Mouse (Mus musculus): ENCODE measurements around the gene U90926.

U90926 gene

GRCm38 (mm10) chr5:92215308-92215707 is at the start of gene U90926:
TSS of gene U90926 (minus strand) at chr5:92215408.
- DNase-seq (ENCODE audit: low spot score): no peak

DNA sequence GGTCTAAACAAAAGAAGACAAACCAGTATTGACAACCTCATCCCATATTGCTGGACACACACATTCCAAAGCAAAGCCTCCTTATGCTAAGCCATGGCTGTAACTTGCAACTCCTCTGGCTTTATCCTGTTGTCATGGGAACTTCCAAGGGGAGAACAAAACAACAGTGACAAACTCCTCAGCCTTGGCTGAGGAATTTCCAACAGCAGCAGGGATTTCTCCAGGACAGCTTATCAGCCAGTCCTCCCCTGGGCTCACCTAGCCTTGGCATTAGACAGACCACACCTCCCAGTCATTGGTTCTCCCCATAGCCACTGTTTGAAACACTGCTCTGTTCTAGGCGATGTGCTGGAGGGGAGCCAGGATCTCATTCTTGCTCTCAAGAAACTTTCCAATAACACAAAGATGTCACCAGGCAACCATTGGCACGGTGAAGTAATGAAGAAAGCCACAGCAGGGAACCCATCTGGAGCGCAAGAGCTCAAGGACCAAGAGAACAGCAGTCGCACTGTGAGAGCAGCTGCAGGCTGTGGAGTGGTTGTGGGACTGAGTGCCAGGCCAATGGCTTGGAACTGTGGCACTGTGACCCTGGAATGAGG is 48.7 kb upstream of the U90926 start:
- DNase-seq (ENCODE audit: low spot score): peak; percentile 47

DNA sequence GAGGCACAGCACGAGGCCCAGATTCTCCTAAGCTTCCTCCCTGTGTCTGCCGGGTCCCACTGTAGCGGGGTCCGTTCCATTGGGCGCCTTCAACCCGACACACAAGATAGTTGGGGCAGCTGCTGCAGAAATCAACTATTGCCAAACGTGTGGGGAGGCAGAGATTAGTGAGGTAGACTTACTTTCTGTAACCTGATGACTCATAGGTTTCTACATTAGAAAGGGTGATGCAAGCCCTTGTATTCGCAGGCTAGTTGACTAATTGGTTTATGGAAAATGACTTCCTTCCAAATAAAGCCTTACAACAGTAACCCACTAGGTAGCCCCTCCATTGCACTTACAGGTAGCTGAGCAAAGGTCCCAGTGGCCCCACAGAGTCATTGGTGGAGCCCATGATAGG is 47.4 kb upstream of the U90926 start:
- no peak for DNase-seq (ENCODE audit: low spot score)

DNA sequence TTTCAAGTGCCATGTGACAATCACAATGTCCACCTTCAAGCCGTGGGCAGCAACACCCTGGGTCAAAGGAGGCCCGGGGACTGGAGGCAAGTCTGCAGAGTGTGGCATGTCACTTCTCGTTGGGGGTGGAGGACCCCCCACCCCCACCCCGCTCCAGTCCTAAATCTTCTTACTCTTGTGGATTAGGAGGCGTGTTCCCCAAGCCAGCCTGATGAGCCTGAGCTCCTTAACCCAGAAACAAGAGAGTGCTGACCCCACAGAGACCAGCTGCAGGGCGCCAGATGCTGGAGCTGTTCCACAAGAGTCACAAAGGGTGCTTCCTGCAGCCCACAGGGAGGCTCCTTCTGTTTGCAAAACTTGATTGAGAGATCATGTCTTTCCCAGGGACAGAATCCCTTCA is 41.0 kb upstream of the U90926 start, which contains the start of gene Ppef2:
Ppef2 (minus strand) TSS at position 61 of the 400 bp plus-strand sequence.
- DNase-seq (ENCODE audit: low spot score): peak; percentile 60

DNA sequence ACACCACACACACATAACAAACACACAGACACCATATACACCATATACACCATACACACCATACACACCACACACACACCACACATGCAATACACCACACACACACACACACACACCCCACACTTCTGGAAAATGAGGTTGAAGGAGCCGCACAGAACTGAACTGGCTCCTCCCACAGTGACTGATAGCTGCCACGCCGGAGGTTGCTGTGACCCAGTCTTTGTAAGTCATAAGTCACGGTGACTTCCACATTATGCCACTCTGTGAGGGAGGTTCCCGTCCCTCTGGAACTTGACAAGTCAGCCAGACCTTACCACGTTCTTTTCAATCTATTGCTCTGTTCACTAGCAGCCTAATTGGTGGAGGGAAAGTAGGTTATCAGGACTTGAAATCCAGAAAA is 39.3 kb upstream of the U90926 start:
- no peak for DNase-seq (ENCODE audit: low spot score)

DNA sequence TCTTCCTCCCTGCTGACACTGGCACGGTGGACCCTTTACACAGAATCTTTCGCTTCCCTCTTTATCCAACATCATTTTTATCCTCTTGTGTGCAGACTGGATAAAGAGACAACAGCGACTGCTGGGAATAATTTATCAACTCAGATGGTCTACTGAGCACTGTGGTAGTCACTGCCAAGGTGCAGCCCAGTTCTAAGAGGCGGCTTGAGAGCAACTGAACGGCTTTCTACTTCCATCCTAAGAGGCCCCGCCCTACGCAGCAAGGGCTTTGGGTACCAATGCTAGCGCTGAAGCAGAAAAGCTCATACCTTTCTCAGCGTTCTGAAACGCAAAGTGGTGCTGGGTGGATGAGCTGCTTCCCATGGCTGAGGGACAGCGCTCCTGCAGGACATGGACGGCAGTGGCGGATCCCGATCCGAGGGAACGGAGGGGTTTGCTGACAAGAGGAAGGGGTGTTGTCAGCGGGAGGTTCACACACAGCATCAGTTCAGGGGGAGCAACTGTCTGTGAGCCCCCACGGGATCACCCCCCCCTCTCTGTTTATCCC is 37.7 kb upstream of the U90926 start:
- peak; percentile 74 for DNase-seq (ENCODE audit: low spot score)

GRCm38 (mm10) chr5:92252031-92252430 is 36.8 kb upstream of the U90926 start:
- no peak for DNase-seq (ENCODE audit: low spot score)

DNA sequence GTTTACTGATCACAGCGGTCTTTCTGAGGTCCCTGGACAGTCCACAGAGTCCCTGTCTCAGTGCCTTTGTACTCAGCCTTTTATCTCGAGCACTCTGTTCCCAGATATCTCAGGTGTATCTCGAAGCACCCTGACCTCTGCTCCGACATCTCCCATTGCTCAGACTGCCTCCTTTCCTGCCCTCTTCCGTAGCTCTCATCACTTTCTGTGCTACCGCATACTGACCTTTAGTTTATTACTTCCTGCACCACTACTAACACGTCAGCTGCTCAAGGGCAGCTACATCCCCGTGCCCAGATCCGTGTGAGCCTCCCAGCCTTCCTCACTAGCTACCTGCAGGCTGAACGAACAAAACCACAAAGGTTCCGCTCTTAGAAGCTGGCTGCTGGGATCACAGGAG is 33.4 kb upstream of the U90926 start:
- no peak for DNase-seq (ENCODE audit: low spot score)

GRCm38 (mm10) chr5:92245483-92245882 is 30.3 kb upstream of the U90926 start:
- DNase-seq (ENCODE audit: low spot score): no peak

GRCm38 (mm10) chr5:92244900-92245299 is 29.7 kb upstream of the U90926 start:
- DNase-seq (ENCODE audit: low spot score): no peak

DNA sequence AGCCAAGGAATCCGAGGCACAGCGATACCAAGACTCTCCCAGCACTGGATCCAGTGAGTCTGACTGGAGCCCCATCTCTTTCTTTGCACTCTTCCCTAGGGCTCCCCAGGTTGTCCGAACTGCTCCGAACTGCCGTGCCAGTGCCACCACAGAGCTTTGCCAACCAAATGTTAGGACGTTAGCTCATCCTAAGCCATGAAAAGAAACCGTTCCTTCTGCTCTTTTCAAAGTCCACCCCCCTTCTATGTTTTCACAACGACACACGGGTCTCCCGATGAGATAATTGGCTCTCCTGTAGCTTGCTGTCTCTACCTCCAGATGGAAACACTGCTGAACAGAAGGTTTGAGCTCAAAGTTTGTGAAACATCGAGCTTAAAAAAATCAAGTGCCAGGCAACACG is 25.6 kb upstream of the U90926 start:
- no peak for DNase-seq (ENCODE audit: low spot score)

- DNase-seq (ENCODE audit: low spot score): peak; percentile 84
Observed at GRCm38 (mm10) chr5:92239333-92240232, 24.4 kb upstream of the U90926 start.

DNA sequence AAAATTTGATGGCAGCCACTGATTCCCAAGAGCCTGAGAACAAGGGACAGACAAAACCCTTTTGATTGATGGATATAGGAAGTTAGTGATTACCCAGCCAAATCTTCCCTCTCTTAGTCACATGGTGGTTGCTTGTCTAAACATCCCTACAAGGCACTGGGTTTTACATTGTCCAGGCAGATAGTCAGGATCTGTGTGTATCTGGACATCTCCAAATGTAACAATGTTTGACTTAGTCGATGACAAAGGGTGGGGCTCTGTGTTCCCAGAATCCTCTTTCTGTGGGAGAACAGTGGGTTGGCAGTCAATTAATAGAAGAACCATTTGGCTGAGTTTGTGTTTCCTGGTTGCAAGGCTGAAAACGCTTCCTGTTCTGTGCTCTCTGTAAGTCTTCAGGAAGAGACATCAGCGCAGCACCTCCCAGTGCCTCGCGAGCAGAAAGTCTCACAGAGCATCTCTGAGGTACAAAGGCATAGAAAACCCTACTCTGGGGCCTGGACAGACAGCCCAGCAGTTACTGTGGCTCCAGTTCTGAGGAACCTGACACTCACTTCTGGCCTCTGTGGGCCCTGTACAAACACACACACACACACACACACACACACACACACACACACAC is 19.8 kb upstream of the U90926 start:
- no peak for DNase-seq (ENCODE audit: low spot score)

DNA sequence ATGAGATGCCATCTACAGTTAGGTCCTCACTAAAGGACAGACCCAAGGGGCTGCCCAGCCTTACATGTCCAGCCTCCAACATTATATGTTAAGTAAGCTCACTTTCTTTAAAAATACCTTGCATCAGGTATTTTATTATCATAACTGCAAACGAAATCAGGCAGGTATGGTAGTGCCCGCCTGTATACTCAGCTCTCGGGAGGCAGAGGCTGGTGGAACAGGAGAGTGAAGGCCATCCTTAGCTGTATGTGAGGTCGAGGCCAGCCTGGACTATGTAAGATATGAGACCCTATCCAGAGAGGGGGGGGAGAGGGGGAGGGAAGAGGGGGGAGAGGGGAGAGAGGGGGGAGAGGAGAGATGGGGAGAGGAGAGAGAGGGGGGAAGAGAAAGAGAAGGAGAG is 18.2 kb upstream of the U90926 start:
- DNase-seq (ENCODE audit: low spot score): no peak

GRCm38 (mm10) chr5:92231836-92232235 is 16.6 kb upstream of the U90926 start:
- no peak for DNase-seq (ENCODE audit: low spot score)

- no peak for DNase-seq (ENCODE audit: low spot score)
Observed at GRCm38 (mm10) chr5:92230306-92230705, 15.1 kb upstream of the U90926 start.

GRCm38 (mm10) chr5:92229514-92229913 is 14.3 kb upstream of the U90926 start:
- DNase-seq (ENCODE audit: low spot score): no peak

DNA sequence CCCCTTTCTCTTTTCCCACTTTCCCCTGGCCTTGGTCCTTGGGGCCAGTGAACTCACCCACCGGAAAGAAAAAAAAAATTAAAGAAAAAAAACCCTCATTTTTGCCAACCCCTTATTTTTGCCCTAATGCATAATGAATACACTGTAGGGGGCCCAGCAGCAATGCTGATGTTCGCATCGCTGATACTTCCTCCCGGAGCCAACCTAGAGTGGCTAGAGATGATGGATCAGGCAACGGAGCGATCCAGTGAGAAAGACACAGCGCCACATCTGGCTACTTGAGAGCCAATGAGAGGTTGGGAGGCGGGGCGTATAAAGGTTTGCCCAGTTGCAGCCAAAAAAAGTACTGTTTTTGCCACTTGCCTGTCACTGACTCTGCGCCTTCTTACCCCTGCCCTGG is 13.6 kb upstream of the U90926 start:
- DNase-seq (ENCODE audit: low spot score): peak; percentile 41

- no peak for DNase-seq (ENCODE audit: low spot score)
Observed at GRCm38 (mm10) chr5:92227782-92228181, 12.6 kb upstream of the U90926 start.

DNA sequence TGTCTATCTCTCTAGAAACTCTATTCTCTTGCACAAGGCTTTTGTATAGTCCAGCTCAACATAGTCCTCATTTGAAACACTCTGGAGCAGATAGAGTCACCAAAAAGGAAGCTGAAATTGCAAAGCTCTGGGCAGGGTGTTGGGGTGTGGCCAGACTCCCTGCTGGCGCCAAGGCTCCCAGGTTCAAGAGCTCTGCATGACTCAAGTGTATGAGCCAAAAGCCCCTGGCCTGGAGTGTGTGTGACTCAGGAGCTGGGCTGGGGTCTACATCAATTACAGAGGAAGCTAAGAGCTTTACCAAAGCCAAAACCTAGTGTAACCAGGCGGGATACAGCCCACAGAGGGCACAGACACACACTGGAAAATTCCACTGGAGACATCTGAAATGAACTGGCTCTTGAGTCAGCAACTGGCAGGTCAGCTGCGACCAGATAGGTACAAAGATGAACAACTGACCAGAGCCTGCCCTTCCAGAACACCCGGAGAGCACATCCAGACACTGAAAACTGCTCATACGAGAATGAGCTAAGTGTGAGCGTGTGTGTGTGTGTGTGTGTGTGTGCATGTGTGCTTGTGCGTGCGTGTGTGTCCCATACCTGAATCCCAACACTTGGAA is 5.2 kb upstream of the U90926 start:
- DNase-seq (ENCODE audit: low spot score): no peak

- DNase-seq (ENCODE audit: low spot score): no peak
Observed at GRCm38 (mm10) chr5:92219826-92220225, 4.6 kb upstream of the U90926 start.

Measured in embryo, embryonic 10 days (tissue).